Comparison of ENCODE assay signal across 7 mouse cellular contexts in the genomic region with DNA sequence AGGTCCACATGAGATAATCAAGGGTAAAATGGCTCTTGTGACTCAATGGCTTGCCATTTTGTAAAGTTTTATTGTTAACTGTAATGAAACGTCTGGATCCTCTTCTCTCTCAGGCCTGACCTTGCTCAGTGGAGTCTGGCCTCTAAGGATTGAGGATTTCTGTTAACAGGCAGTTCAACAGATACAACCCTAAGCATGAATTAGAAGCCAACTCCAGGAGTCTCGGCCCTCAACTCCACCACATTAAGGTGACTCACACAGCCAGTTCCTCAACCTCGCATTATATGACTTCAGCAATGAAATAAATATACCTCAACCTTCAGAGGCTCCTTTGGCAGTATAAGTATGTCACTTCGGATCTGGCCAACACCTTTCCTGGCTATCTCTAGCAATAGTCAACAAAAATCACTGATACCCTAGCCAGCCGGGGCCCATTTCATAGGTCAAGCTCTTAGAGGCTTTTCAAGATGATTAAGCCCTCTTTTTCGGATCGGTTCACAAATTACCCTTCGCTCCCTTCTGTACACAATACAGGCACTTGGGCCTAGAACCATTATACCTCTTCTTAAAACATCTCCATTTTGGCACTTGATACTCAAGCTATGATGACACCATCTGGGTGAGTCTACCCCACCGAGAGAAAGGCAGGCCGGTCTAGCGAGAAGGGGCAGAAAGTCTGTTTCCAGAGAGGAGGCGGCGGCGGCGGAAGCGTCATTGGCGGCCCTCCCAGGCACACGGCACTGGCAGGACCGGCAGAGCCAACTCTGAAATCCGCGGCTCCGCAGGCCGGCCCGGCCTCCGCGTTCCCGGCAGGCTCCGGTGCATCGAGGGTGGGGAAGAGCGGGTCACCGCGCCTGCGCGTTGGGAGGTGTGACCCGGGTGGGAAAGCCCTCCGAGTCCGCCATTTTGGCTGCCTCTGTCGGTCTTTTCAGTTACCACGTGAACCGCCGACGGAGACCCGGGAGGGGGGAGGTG. TPM values are rescaled to one million over a fixed set of nuclear protein-coding genes. Genes with fewer than 3 reads are reported as not detected.
A peak's percentile ranks its signal among the peaks of the same experiment; 100 is the strongest.
DNase-seq lines count a peak whose midpoint lies in the region; ATAC-seq lines count a peak whose summit lies in the region.

A gene (plus strand): TSS at position 51 of the 975 bp plus-strand sequence.

- ATAC-seq in intestine, embryonic 15.5 days = peak; percentile 93

- H3K4me2 ChIP-seq in intestine, embryonic 15.5 days (replicated peaks) = peak within 1 kb of the TSS; percentile 62

- 3% methylated on average over 43 of the region's 43 CpGs for WGBS in intestine, embryonic 15.5 days
- 4% methylated on average over 43 of the region's 43 CpGs for WGBS in midbrain, embryonic 10.5 days

- no peaks in the 10 kb centered on the region for H3K9me3 ChIP-seq in intestine, embryonic 15.5 days
- H3K9me3 ChIP-seq in midbrain, embryonic 10.5 days (replicated peaks) = no peaks in the 10 kb centered on the region

- intact Hi-C loops in left cerebral cortex, postnatal 25 days (cut with DNase I) = no loop called here

- H3K27me3 ChIP-seq in intestine, embryonic 15.5 days (replicated peaks) = no peaks in the 10 kb centered on the region
- H3K27me3 ChIP-seq in midbrain, embryonic 10.5 days (ENCODE audit: low read depth, poor library complexity, severe bottlenecking) = no peaks in the 10 kb centered on the region

- peak within 1 kb of the TSS; percentile 93 for H3K27ac ChIP-seq in intestine, embryonic 15.5 days
- H3K27ac ChIP-seq in midbrain, embryonic 10.5 days (replicated peaks) = peak within 1 kb of the TSS; percentile 97

- peaks cover 3% of the 10 kb centered on the region; the same call in 1 of the 2 replicates for H3K4me1 ChIP-seq in intestine, embryonic 15.5 days (replicated peaks)
- H3K4me1 ChIP-seq in midbrain, embryonic 10.5 days = peaks cover 31% of the 10 kb centered on the region

- no peaks in the 10 kb centered on the region for H3K36me3 ChIP-seq in intestine, embryonic 15.5 days
- H3K36me3 ChIP-seq in midbrain, embryonic 10.5 days = peaks cover 11% of the 10 kb centered on the region; the same call in 1 of the 2 replicates

- H3K9ac ChIP-seq in intestine, embryonic 15.5 days = peak within 1 kb of the TSS; percentile 98

- DNase-seq in adrenal gland, adult (ENCODE audit: inconsistent age in 2 of 2, low spot score in 1 of 2) = peak; percentile 97 to 98
- DNase-seq in embryo, embryonic 10.5 days (ENCODE audit: low spot score) = peak; percentile 96
- DNase-seq in gastrocnemius, postnatal 25 days = peak; percentile 97
- peak; percentile 97 to 98 for DNase-seq in left cerebral cortex, postnatal 25 days (ENCODE audit: low spot score in 2 of 2)
- DNase-seq in midbrain, embryonic 10.5 days (ENCODE audit: low spot score) = peak; percentile 95
- peak; percentile 96 for DNase-seq in right cerebral cortex, postnatal 4 days

- H3K4me3 ChIP-seq in intestine, embryonic 15.5 days (replicated peaks) = peak within 1 kb of the TSS; percentile 97
- peak within 1 kb of the TSS; percentile 94 for H3K4me3 ChIP-seq in midbrain, embryonic 10.5 days

RNA-seq across cellular contexts. Expression of the gene that starts here (rescaled TPM):
- total RNA-seq in gastrocnemius, postnatal 25 days (2021) = 10 to 100 TPM; 39.6 to 48.4 TPM
- 45.7 and 51.6 TPM in 2 replicates for polyA plus RNA-seq in intestine, embryonic 15.5 days (2015; fragmentation: Nextera tagmentation; extraction: Ambion mirVana)
- 10 to 100 TPM; 46.8 to 51.3 TPM for total RNA-seq in left cerebral cortex, postnatal 25 days (2021)
- 58.8 and 63.4 TPM in 2 replicates for polyA plus RNA-seq in midbrain, embryonic 10.5 days (2016; fragmentation: Nextera tagmentation; extraction: Ambion mirVana)

Comparison
In these comparisons a context has a peak if more than half of its experiments do, and no peak if none do; other contexts are left out.
1. Peak in every context shown above with its lines: DNase-seq, ATAC-seq, H3K4me3 ChIP-seq and H3K27ac ChIP-seq.